Mouse (Mus musculus): Measurements from ENCODE around the gene Otulinl. TPM values are rescaled to one million over a fixed set of nuclear protein-coding genes. Genes with fewer than 3 reads are reported as not detected.

The Otulinl gene
- total RNA-seq, 2 experiments from 2014 or later: 28.3 to 29.5 TPM

- intact Hi-C loops (cut with DNase I): loop anchor here (5.0 kb wide), 2 partner anchors 58 to 163 kb away; no protein-coding TSS in a partner anchor
- DNase-seq (ENCODE audit: low spot score in 2 of 2): peak; percentile 85 to 86
These were observed 21.7 kb downstream of the Otulinl start for GRCm38 (mm10) chr15:27659592-27660244.

- DNase-seq (ENCODE audit: low spot score in 2 of 2): no peak
- intact Hi-C loops (cut with DNase I): loop anchor here (5.0 kb wide), 2 partner anchors 58 to 163 kb away; no protein-coding TSS in a partner anchor
These were observed 22.2 kb downstream of the Otulinl start for GRCm38 (mm10) chr15:27659143-27659542.

- intact Hi-C loops (cut with DNase I): loop anchor here (5.0 kb wide), 2 partner anchors 59 to 164 kb away; no protein-coding TSS in a partner anchor
- no peak for DNase-seq (ENCODE audit: low spot score in 2 of 2)
These were observed 23.0 kb downstream of the Otulinl start for GRCm38 (mm10) chr15:27658356-27658755.

- no peak for DNase-seq (ENCODE audit: low spot score in 2 of 2)
- intact Hi-C loops (cut with DNase I): loop anchor here (5.0 kb wide), 2 partner anchors 59 to 164 kb away; no protein-coding TSS in a partner anchor
These were observed 23.5 kb downstream of the Otulinl start for GRCm38 (mm10) chr15:27657866-27658265.

DNA sequence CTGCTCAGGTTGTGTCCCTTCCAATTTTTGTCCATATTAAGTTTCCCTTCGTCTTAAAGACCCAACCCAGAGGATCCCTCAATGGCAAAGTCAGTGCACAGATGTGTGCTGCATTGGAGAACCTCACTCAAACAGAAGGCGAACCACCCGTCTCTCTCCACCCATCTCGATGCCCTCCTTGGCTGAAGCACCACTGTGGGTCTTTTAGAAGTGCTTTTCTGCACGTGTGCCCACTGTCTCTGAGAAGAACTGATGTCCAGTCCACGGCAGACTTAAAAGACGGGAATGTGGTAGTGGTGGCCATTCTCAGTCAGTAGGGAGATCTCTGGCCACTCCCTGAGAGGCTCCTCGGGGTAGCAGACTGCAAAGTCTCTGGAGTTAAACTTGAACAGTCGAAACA is 24.8 kb downstream of the Otulinl start:
- no peak for DNase-seq (ENCODE audit: low spot score in 2 of 2)
- intact Hi-C loops (cut with DNase I): loop anchor here (5.0 kb wide), 2 partner anchors 61 to 166 kb away; no protein-coding TSS in a partner anchor

DNA sequence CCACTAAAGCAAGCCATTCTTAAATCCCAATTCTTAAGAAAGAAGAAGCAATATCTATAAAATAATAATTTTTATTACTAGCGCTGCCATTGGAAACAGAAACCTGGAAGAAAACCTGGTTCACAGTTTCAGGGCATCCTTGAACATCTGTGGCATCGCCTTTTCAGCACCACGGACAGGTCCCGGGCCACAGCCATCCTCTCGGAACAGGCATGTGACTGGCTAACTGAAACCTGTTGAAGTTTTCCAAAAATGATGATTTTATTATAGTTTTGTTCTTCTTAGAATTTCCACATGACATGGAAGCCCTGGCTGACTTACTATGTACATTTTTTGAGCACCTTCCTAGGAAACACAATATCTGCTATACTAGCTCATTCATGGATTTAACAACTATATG is 26.4 kb downstream of the Otulinl start:
- intact Hi-C loops (cut with DNase I): loop anchor here (5.0 kb wide), 2 partner anchors 62 to 167 kb away; no protein-coding TSS in a partner anchor
- no peak for DNase-seq (ENCODE audit: low spot score in 2 of 2)

DNA sequence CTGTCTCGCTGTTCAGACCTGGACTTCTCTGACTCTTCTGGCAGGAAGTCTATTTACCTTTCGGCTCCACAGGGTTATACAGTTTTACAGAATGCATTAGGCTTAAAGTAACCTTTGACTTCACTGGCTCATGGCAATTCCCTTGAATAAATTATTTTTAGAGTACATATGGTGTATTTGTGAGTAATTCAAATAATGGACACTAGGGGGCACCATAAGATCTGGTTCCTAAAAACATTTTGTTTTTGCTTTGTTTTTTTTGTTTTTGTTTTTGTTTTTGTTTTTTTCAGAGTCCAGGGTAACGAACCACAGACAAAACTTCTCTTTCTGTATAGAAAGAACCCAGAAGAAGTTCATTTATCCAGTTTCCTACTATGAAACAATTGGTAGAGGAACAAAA is 33.7 kb downstream of the Otulinl start:
- DNase-seq (ENCODE audit: low spot score in 2 of 2): no peak
- intact Hi-C loops (cut with DNase I): no loop called here

- intact Hi-C loops (cut with DNase I): no loop called here
- no peak for DNase-seq (ENCODE audit: low spot score in 2 of 2)
These were observed 34.7 kb downstream of the Otulinl start for GRCm38 (mm10) chr15:27646665-27647064.

GRCm38 (mm10) chr15:27645250-27645649 is 36.1 kb downstream of the Otulinl start:
- intact Hi-C loops (cut with DNase I): no loop called here
- DNase-seq (ENCODE audit: low spot score in 2 of 2): no peak

DNA sequence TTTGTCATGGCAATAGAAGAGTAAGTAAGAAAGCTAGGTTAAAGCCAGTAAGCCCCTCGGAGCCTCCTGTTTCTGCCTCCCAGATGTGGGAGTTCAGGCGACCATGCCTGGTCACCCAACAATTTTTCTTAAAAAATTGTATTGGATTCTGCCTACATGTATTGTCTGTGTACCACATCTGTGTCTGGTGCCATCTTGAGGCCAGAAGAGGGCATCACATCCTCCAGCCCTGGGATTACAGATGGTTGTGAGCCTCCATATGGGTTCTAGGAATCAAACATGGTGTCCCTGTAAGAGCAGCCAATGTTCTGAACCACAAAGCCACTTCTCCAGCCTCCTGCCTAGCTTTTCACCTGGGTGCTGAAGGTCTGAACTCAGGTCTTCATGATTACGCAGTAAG is 38.5 kb downstream of the Otulinl start:
- peak in 1 of 2 experiments; percentile 43 for DNase-seq (ENCODE audit: low spot score in 2 of 2)

GRCm38 (mm10) chr15:27641171-27641570 is 40.2 kb downstream of the Otulinl start:
- no peak for DNase-seq (ENCODE audit: low spot score in 2 of 2)
- intact Hi-C loops (cut with DNase I): loop anchor here (5.0 kb wide), 1 partner anchor 324 kb away; no protein-coding TSS in a partner anchor

More for the DNA sequence above, 38.5 kb downstream of the Otulinl start:
- intact Hi-C loops (cut with DNase I): loop anchor here (5.0 kb wide), 1 partner anchor 326 kb away; no protein-coding TSS in a partner anchor

- no peak for DNase-seq (ENCODE audit: low spot score in 2 of 2)
These were observed 47.2 kb downstream of the Otulinl start for GRCm38 (mm10) chr15:27633941-27634900.

DNA sequence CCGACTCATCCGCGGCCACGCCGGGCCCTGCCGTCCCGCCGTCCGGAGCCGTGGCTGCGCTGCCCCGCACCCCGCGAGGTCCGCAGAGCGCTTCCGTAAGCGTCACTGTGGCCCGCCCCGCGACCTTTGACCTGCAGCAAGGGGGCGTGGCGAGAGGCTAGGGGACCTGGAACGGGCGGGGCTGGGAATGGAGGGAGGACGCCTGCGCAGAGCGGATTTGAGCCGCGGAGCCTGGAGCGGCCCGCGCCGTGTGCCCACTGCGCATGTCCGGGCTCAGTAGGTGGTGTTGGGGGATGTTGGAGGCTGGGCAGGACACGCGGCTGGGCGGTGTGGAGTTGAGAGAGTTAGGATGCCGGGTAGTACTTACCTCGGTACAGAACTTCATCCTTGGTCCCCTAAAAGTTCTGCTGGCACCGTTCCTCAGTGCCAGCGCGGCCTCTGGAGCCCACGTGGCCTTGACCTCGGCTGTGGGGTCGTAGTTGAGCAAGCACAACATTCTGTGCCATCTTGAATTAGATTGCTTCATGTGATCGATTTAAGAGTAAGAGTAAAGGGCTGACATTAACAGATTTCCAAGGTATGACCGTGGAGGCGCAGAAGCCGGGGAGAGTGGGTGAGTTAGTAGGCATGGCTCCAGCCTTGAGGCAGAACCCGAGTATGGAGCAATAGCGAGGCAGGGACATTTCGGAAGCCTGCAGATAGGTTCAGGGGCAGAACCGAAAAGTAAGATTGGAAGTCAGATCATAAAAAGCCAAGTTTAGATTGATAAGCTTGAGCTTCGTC is 50.6 kb downstream of the Otulinl start, which contains the start of gene Otulin:
Gene Otulin, minus strand, starts transcription at position 93 of the 783 bp plus-strand sequence.
- intact Hi-C loops (cut with DNase I): no loop called here
- DNase-seq (ENCODE audit: low spot score in 2 of 2): peak; percentile 97 to 98

More at GRCm38 (mm10) chr15:27633941-27634900, 47.2 kb downstream of the Otulinl start:
- intact Hi-C loops (cut with DNase I): no loop called here

DNA sequence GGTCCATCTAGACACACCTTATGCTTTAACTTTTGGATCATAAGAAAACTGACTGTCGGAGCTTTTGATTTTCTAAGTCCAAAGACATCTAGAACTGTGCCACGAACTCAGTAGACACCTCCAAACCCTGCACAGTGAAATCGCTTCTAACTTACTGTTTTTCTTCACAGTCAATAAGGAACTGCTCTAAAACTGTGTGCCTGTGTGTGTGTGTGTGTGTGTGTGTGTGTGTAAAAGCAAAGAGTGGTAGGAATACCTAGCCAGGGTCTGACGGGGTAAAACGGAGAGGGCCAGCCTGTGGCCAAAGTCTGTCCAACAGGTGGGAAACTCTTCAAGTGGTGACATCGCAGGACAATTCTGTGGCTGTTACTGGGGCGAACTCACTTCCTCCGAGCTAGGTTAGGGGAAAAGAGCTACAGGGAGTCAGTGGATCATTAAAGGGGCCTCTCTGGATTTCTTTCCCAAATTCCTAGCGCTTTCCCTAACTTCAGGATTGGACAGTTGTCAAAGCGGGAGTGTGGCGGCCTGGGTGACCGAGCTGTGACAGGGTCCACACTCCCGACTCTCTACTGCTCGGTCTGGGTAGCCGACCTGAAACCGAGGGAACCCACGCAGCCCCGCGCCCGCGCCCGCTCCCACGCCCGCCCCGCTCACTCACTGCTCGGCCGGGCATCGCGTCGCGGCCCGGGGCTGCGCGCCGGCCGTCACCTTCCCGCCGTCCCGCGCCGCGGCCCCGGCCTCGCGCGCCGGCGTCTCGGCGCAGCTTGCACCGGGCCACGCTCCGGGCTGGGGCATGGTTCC is 51.4 kb downstream of the Otulinl start:
- DNase-seq (ENCODE audit: low spot score in 2 of 2): peak in 1 of 2 experiments; percentile 28
- intact Hi-C loops (cut with DNase I): no loop called here

GRCm38 (mm10) chr15:27629046-27629445 is 52.3 kb downstream of the Otulinl start:
- intact Hi-C loops (cut with DNase I): no loop called here
- no peak for DNase-seq (ENCODE audit: low spot score in 2 of 2)

- intact Hi-C loops (cut with DNase I): no loop called here
- no peak for DNase-seq (ENCODE audit: low spot score in 2 of 2)
These were observed 53.6 kb downstream of the Otulinl start for GRCm38 (mm10) chr15:27627794-27628193.

GRCm38 (mm10) chr15:27626314-27626713 is 55.1 kb downstream of the Otulinl start:
- intact Hi-C loops (cut with DNase I): no loop called here
- DNase-seq (ENCODE audit: low spot score in 2 of 2): no peak

DNA sequence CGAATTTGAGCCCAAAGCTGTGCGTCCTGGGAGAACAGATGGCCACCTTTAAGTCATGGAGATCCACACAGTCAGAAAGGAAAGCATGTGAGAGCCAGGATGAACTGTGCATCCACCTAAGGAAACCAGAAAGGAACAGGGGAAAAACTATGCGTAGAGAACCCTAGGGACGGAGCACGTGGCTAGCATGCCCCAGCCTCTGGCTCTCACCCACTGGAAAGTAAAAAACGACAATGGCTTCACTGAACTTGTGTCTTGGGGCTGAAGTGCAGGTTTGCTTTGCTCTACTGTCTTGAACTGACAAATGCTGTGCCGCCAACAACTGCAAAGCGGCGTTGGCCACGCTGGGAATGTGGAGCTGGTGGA is 55.5 kb downstream of the Otulinl start:
- no peak for DNase-seq (ENCODE audit: low spot score in 2 of 2)
- intact Hi-C loops (cut with DNase I): no loop called here
